Mouse (Mus musculus): ENCODE measurements around the gene Pfdn6.
A peak's percentile ranks its signal among the peaks of the same experiment; 100 is the strongest.

The Pfdn6 gene

DNA sequence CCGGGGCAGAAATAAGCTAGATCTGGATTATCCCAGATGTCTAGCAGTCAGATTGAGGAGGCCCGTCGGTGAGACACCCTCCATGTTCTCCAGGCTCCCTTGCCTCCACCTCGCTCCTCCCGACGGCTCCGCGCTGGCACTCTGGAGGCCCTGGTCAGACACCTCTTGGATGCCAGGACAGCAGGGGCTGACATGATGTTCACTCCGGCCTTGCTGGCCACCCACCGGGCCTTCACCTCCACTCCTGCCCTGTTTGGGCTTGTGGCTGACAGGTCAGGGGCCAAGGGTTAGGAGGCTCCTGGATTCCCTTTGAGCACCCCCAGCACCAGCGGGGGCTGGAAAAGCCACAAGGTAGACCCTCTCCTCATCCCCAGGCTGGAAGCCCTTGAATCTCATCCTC lies 8.2 kb downstream of the Pfdn6 start:
- DNase-seq (ENCODE audit: low read depth, low spot score), result no peak

DNA sequence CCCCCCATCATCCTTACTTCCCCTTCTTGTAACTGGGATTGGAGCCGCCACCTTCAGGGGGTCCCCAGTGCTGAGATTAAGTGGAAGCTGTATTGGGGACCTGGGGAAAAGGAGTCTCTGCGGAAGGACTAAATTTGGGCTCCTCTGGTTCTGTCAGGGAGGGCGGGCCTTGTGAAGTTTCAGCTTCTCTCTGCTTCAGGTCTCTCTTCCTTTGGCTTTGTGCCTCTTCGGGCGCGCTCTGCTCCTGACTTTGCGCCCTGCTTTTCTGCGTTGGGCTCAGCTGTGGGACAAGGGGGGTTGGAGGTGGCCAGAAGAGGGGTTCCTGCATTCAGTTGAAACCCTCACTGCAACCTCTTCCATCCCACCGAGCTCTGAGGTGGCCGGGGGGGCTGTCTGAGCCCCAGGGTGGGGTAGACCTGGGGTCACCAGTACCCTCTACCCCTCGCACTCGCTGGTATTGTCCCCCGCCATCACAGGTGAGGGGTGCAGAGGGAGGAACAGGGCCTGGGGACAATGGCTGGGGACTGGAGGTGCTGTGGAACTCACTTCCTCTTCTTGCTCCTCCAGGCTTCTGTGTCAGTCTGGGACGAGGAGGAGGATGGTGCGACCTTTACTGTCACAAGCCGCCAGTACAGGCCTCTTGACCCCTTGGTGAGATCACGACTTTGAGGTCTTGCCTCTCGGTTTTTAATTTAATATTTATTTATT lies 8.8 kb downstream of the Pfdn6 start:
- DNase-seq (ENCODE audit: low read depth, low spot score), result no peak

DNA sequence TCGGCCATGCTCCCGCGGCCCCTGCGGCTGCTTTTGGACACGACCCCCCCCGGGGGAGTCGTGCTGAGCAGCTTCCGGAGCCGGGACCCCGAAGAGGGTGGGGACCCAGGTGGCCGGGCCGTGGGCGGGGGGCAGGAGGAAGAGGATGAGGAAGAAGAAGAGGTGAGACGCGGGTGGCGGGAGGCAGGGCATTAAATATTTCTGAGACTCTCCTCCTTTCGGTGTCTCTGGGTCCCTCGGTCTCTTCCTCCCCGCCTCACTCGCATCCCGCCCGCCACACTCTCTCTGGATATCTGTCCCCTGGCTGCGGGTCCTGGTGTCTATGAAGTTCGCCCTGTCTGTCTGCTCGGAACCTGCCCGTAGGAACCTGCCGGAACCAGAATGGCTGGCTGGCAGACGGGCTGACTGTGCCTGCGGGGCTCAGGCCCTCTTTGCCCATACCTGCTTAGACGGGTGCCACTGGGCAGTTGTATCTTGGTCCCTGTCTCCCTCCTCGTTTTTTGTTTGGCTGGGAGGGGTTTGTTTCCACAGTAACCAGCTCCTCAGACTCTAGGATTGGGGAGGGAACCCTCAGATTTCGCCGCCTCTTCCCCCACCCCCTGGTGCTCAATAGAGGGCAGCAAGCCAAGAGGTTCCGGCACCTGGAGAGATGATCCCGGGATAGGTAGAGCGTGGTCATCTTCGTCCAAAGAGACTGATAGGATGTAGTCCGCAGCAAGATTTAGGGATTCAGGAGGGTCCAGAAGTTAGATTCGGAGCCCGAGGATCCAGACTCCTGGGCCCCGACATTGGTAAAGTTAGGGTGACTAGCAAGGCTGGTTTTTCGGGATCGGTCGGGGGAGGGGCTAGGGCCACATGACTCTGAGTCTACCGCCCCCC lies 9.6 kb downstream of the Pfdn6 start:
- no peak for DNase-seq (ENCODE audit: low read depth, low spot score)

GRCm38 (mm10) chr17:33929371-33930279 lies 10.5 kb downstream of the Pfdn6 start, which contains the start of gene Rgl2:
TSS of gene Rgl2 (plus strand) at chr17:33929543.
- DNase-seq (ENCODE audit: low read depth, low spot score), result peak; percentile 87

GRCm38 (mm10) chr17:33928251-33928947 lies 11.7 kb downstream of the Pfdn6 start:
- no peak for DNase-seq (ENCODE audit: low read depth, low spot score)

DNA sequence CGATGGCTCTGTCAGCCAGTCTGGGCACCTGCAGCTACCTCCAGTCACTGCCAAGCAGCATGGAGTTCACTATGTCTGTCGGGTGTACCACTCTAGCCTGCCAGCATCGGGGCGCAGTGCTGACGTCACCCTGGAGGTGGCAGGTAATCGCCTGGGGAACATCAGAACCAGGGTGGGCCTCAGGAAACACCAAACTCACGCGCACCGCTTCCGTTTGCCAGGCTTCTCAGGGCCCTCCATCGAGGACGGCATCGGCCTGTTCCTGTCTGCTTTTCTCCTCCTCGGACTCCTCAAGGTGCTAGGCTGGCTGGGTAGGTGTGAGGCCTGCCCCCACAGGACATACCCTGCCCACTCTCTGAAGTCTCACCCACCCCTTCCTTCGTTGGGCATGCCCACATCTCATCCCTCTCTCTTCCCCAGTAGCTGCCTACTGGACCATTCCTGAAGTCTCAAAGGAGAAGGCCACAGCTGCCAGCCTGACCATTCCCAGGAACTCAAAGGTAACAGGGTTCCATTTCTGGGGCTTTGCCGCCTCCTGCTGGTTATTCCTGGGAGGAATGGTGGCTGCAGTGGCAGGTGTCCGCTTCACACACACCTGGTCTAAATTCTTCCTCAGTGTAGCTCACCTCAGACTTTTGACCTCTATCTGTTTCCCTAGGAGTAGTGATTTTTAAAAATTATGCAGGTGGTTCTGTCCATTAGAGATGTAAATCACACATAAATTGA lies 13.8 kb downstream of the Pfdn6 start:
- DNase-seq (ENCODE audit: low read depth, low spot score), result no peak

DNA sequence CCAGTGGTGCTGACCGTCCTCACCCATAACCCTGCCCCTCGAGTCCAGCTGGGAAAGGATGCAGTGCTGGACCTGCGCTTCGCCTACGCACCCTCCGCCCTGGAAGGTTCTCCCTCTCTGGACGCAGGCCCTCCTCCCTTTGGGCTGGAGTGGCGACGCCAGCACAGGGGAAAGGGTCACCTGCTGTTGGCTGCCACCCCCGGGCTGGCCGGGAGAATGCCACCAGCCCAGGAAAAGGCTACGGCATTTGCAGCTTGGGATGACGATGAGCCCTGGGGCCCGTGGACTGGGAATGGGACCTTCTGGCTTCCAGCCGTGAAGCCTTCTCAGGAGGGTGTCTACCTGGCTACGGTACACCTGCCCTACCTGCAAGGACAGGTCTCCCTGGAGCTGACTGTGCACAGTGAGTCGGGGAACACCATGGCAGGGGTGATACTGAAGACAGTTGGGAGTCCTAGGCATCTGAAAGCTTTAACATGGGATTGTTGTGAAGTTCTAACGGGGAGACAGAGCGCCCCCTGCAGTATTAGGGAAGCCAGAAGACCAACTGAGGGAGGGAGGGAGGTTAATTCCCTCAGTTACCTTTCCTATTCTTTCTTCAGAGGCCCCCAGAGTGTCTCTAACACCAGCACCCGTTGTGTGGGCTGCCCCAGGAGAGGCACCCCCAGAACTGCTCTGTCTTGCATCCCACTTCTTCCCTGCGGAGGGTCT lies 14.6 kb downstream of the Pfdn6 start:
- no peak for DNase-seq (ENCODE audit: low read depth, low spot score)

DNA sequence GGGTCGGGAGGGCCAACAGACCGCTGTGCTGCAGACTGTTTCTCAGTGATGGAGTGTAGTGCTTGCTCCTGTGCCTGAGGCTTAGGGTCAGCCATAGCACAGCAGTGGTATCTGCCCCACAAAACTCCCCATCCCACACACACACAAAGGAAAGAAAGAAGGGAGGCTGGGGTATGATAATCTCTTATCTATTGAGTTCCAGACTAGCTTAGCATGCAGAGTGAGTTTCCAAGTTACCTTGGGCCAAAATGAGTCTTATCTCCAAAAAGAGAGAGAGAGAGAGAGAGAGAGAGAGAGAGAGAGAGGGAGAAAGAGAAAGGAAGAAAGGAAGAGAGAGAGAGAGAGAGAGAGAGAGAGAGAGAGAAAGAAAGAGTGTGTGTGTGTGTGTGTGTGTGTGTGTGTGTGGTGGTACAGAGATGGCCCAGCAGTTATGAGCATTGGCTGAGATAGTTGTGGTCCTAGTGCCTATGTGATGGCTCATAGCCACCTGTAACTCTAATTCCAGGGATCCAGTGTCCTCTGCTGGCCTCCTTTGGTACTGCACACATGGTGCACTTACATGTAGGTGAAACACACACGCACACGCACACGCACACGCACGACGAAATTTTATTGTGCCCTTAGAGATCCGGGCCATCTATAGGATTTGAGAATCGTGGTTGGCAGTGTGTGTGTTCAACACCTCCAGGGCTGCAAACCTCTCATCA lies 15.4 kb downstream of the Pfdn6 start:
- no peak for DNase-seq (ENCODE audit: low read depth, low spot score)

DNA sequence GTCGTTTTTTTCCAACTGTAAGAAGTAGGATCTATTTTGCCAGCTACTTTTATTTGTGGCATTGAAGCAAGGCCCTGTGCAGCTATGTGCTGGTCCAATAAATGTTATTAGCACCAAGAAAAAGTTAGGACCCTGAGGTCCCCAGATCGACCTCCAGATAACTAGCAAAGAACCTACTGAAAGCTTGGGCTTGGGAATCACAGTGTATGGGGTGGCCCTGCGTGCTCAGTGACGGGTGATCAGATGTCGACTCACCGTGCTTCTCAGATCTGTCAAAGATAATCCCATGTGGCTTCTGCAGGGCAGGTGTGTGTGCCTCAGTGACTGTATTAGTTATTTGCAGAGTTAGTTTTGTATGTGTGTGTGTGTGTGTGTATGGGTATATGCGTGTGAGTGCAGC lies 18.8 kb downstream of the Pfdn6 start:
- DNase-seq (ENCODE audit: low read depth, low spot score), result no peak

- peak; percentile 75 for DNase-seq (ENCODE audit: low read depth, low spot score)
These were observed 19.7 kb downstream of the Pfdn6 start for GRCm38 (mm10) chr17:33920282-33921097.

- DNase-seq (ENCODE audit: low read depth, low spot score), result no peak
These were observed 20.5 kb downstream of the Pfdn6 start for GRCm38 (mm10) chr17:33919351-33920281.

GRCm38 (mm10) chr17:33918293-33919203 lies 21.6 kb downstream of the Pfdn6 start:
- no peak for DNase-seq (ENCODE audit: low read depth, low spot score)

DNA sequence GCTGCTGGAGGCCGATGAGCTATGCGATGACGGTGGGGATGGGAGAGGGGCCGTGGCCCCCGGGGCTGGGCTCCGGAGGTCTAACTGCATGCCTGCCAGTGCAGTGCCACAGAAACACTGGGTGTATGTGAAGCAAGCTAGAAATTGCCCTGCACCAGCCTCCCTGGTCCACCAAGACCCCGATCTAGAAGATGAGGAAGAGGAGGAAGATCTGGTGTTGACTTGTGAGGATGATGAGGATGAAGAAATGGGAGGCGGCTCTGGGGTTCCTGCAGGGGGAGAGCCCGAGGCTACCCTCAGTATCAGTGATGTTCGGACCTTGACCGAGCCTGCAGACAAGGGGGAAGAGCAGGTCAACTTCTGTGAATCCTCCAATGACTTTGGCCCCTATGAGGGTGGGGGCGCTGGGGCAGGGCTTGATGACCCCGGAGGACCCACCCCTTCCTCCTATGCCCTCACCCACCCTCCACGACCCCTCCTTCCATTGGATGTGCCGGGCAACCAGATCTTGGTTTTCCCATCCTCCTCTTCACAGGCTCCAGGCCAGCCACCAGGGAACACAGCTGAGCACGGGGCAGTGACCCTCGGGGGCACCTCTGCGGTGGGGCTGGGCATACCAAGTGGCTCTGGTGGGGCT lies 22.4 kb downstream of the Pfdn6 start:
- no peak for DNase-seq (ENCODE audit: low read depth, low spot score)

- DNase-seq (ENCODE audit: low read depth, low spot score), result no peak
These were observed 23.1 kb downstream of the Pfdn6 start for GRCm38 (mm10) chr17:33916847-33917655.

DNA sequence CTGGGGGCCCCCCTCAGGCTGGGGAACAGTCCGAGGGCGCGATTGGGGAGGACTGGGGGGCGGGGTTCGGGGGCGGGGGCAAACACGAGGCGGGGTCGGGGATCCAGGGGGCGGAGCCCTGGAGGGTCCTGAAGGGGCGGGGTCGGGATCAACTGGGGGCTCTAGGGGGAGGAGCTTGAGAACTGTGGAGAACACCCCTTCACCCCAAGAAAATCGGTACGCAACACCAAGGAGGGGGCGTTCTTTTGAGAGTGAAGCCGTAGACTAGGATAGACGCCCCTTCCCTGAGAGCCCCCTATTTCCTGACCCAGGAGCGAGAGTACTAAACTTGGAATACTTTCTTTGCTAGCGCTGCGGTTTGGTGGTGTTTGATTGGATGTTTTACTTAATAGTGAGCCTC lies 23.8 kb downstream of the Pfdn6 start:
- peak; percentile 61 for DNase-seq (ENCODE audit: low read depth, low spot score)
